Mouse (Mus musculus) sigmoid colon, adult 10 weeks (tissue): ENCODE measurements around the gene Pcf11. TPM values are rescaled to one million over a fixed set of nuclear protein-coding genes. Genes with fewer than 3 reads are reported as not detected.

Source experiments
- polyA plus RNA-seq: library from polyadenylated mRNA; stranded (reverse); fragments of 350-450 nt; fragmentation: Illumina TruSeq; extraction: RNeasy Lipid Tissue Mini Kit (QIAGEN cat#74804); gene quantifications from one replicate; pipeline ENCODE4 v1.2.3, GENCODE M21; 2014; ENCODE audit warnings: low read depth, low replicate concordance

Gene Pcf11
- 135 TPM for polyA plus RNA-seq

GRCm38 (mm10) chr7:92669507-92670471, at the start of gene Pcf11:
TSS of gene Pcf11 (minus strand) at chr7:92669934.

GRCm38 (mm10) chr7:92637021-92637625, 32.6 kb downstream of the Pcf11 start, which contains the start of gene Ankrd42:
TSS of gene Ankrd42 (minus strand) at chr7:92637142.

Other genes starting within 250 kb of the Pcf11 start
- 91.8 TPM for gene Ccdc90b, start 108.8 kb downstream of the Pcf11 start, polyA plus RNA-seq
- gene Ankrd42, start 32.8 kb downstream of the Pcf11 start, polyA plus RNA-seq = 2.8 TPM
- 5.5 TPM for gene Rab30, start 71.7 kb upstream of the Pcf11 start, polyA plus RNA-seq
- 6.2 TPM for gene Ddias, start 204.3 kb upstream of the Pcf11 start, polyA plus RNA-seq
- gene Prcp, start 204.5 kb upstream of the Pcf11 start, polyA plus RNA-seq = 43.5 TPM